Mouse (Mus musculus) cerebellum, adult 11-12 months (tissue): ENCODE measurements around the gene Hoxc4.

ENCODE experiments used
- DNase-seq: peaks from one replicate; pipeline ENCODE4 v3.0.0; 2022

Gene Hoxc4

GRCm38 (mm10) chr15:103085831-103086671 is 67.3 kb downstream of the Hoxc4 start:
- DNase-seq, result no peak
